Mouse (Mus musculus): Measurements from ENCODE around the gene Nudt8.
A peak's percentile ranks its signal among the peaks of the same experiment; 100 is the strongest.
"Not testable (repeated sequence)": the region's sequence is repeated elsewhere in the genome, so short reads cannot be mapped to it uniquely, and the experiment has no call there.

Nudt8 gene

DNA sequence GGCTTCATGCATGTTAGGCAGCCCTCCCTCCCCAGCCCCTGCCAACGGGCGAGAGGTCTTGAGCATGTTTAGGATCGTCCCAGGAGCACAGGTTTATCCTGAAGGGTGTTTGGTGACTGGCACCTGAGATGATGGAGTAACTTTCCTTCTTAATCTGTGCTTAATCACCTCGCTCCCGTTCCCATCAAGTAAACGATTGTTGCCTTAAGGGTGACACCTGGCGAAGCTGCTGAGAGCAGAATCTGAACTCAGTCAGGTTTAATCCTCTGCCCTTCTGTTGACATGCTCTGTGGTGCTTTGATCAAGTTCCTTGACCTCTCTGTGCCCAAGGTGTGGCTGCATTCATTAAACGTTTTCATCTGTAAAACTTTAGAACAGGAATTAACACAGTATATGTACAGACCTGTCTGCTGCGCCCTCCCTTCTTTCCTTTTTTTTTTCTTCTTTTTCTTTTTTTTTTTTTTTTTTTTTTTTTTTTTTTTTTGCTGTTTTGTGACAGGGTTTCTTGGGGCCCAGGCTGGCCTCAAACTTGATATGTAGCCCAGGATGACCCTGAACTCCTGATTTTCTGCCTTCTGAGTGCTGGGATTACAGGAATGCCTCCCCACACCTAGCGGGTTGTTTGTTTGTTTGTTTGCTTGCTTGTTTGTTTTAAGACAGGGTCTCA, 17.7 kb downstream of the Nudt8 start:
- DNase-seq, result no peak

GRCm38 (mm10) chr19:4018743-4019583, 18.6 kb downstream of the Nudt8 start:
- DNase-seq, result no peak

- no peak for DNase-seq
Observed at GRCm38 (mm10) chr19:4023185-4023584, 22.8 kb downstream of the Nudt8 start.

DNA sequence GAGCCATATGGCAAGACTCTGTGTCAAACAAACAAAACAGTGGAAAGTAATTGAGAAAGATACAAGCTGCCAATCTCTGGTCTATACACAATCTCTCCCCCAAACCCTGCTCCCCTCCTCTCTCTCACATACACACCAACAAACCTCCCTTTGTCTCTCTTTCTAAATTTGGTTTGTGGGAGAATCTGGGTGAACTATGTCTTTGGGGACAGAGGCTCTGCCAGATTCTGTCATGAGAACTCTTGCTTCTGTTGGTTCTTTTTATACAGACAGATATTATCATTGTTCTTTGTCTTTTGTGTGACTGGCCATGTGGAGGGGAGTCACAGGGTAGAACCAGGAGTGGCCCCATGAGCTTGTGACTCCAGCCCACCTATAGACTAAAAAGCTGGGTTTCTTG, 27.2 kb downstream of the Nudt8 start:
- no peak for DNase-seq

DNA sequence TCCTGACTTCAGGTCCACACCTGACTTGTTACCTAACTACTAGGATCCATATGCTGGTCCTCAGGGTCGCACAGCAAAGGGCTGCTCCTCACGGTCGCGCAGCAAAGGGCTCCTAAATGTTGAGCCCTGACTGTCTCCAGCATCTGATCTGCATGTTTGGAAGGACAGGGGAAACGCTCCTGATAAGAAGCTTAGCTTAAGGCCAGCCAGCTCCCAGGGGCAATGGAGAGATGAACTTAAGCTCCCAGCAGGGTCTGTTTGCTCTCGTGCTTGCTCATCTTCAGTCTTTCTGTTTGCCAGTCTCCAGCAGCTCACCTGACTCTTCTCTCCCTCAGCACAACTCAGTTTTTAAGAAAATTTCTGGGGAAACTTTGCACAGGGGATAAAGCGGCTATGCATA, 32.3 kb downstream of the Nudt8 start:
- DNase-seq, result no peak

- DNase-seq, result no peak
Observed at GRCm38 (mm10) chr19:4033298-4033697, 32.9 kb downstream of the Nudt8 start.

GRCm38 (mm10) chr19:4033742-4034141, 33.4 kb downstream of the Nudt8 start:
- no peak for DNase-seq

GRCm38 (mm10) chr19:4036327-4037045, 36.1 kb downstream of the Nudt8 start:
- DNase-seq, result no peak

- DNase-seq, result not testable (repeated sequence)
Observed at GRCm38 (mm10) chr19:4037154-4037787, 36.9 kb downstream of the Nudt8 start.

- DNase-seq, result peak; percentile 80 to 84
Observed at GRCm38 (mm10) chr19:4037788-4038232, 37.4 kb downstream of the Nudt8 start, which contains the start of gene Gstp1. TSS of gene Gstp1 (minus strand) at chr19:4037985.

DNA sequence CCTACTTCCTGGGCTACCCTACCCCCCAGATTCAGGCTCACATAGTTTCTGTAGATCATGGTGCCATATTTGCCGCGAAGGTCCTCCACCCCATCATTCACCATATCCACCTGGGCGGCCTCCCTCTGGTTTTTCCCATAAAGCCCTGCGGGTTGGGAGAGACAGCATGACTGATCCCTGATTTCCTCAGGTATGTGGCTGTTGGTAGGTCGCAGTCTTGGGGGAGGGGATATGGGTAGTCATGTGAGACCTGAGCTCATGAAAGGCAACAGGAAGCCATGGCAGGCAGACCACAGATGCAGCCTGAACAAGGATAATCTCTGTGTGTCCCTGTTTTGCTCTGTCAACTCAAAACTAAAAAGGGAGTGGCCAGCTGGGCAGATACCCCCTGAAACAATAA, 40.6 kb downstream of the Nudt8 start:
- DNase-seq, result not testable (repeated sequence)

DNA sequence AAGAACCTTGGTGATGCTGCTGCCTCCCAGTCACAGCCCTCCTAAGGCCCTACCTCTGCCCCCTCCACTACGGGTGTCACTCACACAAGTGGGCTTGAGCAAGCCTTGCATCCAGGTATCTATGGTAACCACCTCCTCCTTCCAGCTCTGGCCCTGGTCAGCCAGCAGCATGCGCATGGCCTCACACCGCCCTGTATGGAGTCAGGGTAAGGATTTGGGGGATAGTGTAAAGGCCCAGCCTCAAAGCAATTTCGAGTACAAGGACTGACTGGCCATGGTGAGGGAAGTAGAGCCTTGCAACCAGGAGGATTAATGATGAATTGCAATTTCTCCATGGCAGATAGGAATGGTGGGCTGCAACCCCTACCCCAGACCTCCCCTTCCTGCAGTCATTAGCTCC, 41.1 kb downstream of the Nudt8 start:
- DNase-seq, result not testable (repeated sequence)

DNA sequence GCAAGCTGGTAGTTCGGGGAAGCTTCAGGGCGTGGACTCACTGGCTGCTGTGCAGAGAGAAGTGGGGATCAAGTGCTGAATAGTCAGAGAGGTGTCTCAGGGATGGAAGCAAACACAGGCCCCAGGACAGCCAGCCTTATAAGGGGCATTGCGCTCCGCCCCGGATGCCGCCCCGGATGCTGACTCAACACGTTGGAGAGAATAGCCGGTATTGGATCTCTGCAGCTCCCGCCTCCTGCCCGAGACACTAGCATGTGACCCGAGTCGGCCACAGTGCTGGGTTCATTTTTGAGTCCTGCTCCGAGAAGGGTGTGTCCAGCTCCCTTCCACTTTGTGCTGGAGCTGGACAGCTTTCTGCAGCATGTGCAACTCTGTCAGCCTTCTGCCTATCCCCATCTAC, 41.7 kb downstream of the Nudt8 start:
- no peak for DNase-seq

DNA sequence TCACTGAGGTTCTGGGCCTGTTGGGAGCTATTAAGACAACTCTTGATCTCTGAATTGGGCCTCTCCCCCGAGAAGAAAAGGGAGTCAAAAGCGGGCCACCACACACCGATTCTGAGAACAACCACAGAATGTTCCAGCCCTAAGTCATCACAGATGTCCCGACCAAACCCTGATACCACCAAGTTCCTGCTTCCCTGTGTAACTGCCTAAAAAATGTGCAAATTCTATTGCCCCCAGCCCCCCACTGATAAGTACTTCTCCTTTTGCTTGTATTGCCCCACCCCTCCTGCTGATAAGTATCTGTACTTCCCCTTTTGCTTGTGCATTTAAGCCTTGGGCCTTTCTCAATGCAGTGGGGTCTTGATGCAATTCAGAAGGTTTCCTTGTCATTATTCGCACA, 43.7 kb downstream of the Nudt8 start:
- DNase-seq, result not testable (repeated sequence)

DNA sequence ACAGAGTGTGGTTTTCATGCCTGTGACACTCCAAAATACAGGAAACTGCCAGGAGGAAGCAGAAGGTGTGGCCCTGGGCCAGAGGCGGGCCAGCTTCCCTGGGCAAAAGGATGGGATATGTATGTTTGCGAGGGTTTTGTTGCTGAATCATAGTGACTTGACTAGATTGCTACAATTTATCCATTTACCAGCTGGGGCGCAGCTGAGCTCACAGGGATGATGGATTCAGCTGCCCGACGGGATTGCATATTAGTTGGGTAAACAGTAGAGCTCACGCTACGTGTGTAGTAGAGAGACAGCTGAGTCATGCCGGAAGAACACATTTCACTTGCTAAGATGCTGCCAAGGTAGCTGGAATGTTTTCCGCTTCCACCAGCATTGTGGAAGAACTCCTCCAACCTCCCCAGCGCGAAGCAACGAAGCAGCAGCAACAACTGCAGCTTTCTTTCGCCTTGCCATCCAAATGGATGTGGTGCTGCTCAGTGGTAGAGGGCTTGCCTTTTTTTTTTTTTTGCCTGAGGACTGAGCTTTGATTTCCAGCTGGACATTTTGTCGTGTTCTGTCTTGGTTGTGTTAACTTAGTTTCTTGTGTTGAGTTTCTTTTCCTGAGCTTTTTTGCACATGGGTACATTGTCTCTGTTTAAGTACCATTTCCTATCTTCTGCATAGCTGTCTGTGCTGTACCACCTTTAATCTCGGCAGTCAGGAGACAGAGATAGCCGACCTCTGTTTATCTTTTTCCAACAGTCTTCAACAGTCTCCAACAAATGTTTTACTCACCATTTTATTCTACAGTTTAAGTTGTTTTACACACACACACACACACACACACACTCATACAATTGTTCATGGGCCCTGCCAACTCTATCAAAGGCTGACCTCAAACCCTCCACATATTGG, 45.8 kb downstream of the Nudt8 start, which contains the start of gene Gstp2:
Gene Gstp2, minus strand, starts transcription at position 58 of the 900 bp plus-strand sequence.
- DNase-seq, result no peak

DNA sequence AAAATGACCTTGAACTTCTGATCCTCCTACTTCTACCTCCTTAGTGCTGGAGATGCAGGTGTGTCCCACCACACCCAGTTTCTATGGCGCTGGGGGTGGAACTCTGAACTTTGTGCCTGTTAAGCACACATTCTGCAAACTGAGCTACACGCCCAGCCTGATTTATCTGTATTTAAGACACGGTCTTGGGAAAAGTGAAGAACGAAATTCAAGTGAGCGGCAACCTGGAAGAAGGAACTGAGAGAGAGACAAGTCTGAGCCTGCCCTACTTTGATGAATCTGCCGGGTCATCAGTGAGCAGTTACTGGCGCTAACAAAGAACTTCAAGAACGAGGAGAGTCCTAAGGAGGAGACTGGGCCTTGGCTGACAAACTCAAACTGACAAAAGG, 46.5 kb downstream of the Nudt8 start:
- DNase-seq, result no peak

- DNase-seq, result peak; percentile 40 to 47
Observed at GRCm38 (mm10) chr19:4047859-4048258, 47.5 kb downstream of the Nudt8 start.

DNA sequence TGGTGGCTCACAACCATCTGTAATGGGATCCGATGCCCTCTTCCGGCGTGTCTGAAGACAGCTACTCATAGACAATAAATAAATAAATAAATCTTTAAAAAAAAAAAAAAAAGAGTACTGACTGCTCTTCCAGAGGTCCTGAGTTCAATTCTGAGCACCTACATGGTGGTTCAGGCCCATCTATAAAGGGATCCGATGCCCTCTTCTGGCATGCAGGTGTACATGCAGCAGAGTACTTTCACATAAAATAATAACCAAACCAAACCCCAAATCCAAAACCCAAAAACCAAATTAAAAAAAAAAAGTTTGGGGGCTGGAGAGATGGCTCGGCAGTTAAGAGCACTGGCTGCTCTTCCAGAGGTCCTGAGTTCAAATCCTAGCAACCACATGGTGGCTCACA, 48.7 kb downstream of the Nudt8 start:
- DNase-seq, result not testable (repeated sequence)

DNA sequence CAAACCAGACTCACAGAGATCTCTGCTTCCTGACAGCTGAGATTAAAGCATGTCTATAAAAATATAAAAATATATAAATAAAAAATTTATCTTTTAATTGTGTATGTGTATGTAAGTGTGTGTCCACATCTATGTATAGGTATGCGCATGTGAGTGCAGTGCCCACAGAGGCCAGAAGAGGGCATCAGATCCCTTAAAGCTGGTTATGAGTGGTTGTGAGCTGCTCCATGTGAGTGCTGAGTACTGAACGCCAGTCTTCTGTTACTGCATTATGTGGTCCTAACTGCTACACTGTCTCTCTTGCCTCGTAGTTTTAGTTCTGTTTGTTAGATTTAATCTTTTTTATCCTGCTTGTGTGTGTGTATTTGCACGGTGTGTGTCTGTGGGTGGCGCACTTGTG, 50.6 kb downstream of the Nudt8 start:
- DNase-seq, result no peak

Measured in thymus, adult 18-20 months (tissue).